Mouse (Mus musculus): ENCODE results near the gene Enthd1. TPM values are rescaled to one million over a fixed set of nuclear protein-coding genes. Genes with fewer than 3 reads are reported as not detected.

Gene Enthd1
- polyA plus RNA-seq, 1 experiment, result not detected

GRCm38 (mm10) chr15:80538671-80539340, 26.1 kb downstream of the Enthd1 start:
- TF ChIP-seq TCF3 (IDR thresholded peaks at IDR 0.05; ENCODE audit: insufficient read length, low read depth) (no peak), POLR2A (IDR thresholded peaks at IDR 0.05; ENCODE audit: insufficient read length, low read depth) (no peak), CEBPB (IDR thresholded peaks at IDR 0.05; ENCODE audit: insufficient read depth, poor library complexity, severe bottlenecking) (no peak), MYOG (IDR thresholded peaks at IDR 0.05; ENCODE audit: control insufficient read depth in 1 of 3, insufficient read depth in 1 of 3, insufficient read length in 2 of 3, low read depth in 2 of 3) (no peak), USF1 (IDR thresholded peaks at IDR 0.05; ENCODE audit: low read depth) (no peak), MYOD1 (IDR thresholded peaks at IDR 0.05; ENCODE audit: control insufficient read depth in 1 of 3, insufficient read length in 2 of 3, low read depth in 2 of 3) (no peak), REST (IDR thresholded peaks at IDR 0.05; ENCODE audit: insufficient read depth, insufficient read length) (no peak), POLR2AphosphoS2 (IDR thresholded peaks at IDR 0.05; ENCODE audit: insufficient read length, low read depth) (no peak), TCF12 (IDR thresholded peaks at IDR 0.05; ENCODE audit: insufficient read depth, poor library complexity, severe bottlenecking) (no peak), E2F4 (IDR thresholded peaks at IDR 0.05; ENCODE audit: insufficient read depth) (no peak), MAX (IDR thresholded peaks at IDR 0.05; ENCODE audit: low read depth) (no peak), SRF (IDR thresholded peaks at IDR 0.05; ENCODE audit: control insufficient read depth, insufficient read length, low read depth) (no peak)
- Histone ChIP-seq H3K4me2 (ENCODE audit: low read depth) (no peak overlapping the region), H3K79me2 (ENCODE audit: control insufficient read depth, insufficient read depth) (no peaks in the 10 kb centered on the region), H3ac (ENCODE audit: control insufficient read depth, insufficient read length) (no peak overlapping the region), H3K36me3 (ENCODE audit: control insufficient read depth, insufficient read depth) (no peaks in the 10 kb centered on the region), H3K27me3 (ENCODE audit: control insufficient read depth, insufficient read depth, insufficient read length) (peaks cover 6% of the 10 kb centered on the region), H3K4me3 (no peak overlapping the region)

DNA sequence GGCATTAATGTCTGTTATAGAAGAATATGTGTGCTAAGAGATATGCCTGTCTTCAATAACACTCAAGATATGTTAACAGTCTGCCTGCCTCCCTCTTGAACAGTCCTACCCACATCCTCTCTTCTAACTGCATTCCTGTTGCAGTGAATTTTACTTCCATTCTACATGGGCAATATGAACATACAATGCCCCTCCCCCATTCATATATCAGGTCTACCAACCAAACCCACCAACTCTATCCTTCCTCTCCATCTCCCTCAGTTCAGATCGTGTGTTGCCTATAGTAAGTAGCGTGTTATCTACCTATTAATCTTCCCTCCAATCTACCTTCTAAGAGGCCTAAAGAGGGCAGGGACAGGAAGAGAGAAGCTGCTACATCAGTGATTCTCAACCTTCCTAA, 26.9 kb downstream of the Enthd1 start:
- no peaks in the 10 kb centered on the region for H3K36me3 ChIP-seq (ENCODE audit: control insufficient read depth, insufficient read depth)
- no peak overlapping the region for H3K4me2 ChIP-seq (ENCODE audit: low read depth)
- H3K27me3 ChIP-seq (ENCODE audit: control insufficient read depth, insufficient read depth, insufficient read length), result peaks cover 12% of the 10 kb centered on the region
- no peak overlapping the region for H3ac ChIP-seq (ENCODE audit: control insufficient read depth, insufficient read length)
- H3K79me2 ChIP-seq (ENCODE audit: control insufficient read depth, insufficient read depth), result no peaks in the 10 kb centered on the region
- no peak overlapping the region for H3K4me3 ChIP-seq
- TF ChIP-seq MAX (IDR thresholded peaks at IDR 0.05; ENCODE audit: low read depth), result no peak

- H3K4me2 ChIP-seq (ENCODE audit: low read depth), result no peak overlapping the region
- no peaks in the 10 kb centered on the region for H3K79me2 ChIP-seq (ENCODE audit: control insufficient read depth, insufficient read depth)
- no peak overlapping the region for H3ac ChIP-seq (ENCODE audit: control insufficient read depth, insufficient read length)
- H3K27me3 ChIP-seq (ENCODE audit: control insufficient read depth, insufficient read depth, insufficient read length), result peaks cover 13% of the 10 kb centered on the region
- no peak for TF ChIP-seq CEBPB (IDR thresholded peaks at IDR 0.05; ENCODE audit: insufficient read depth, poor library complexity, severe bottlenecking)
- no peak for TF ChIP-seq REST (IDR thresholded peaks at IDR 0.05; ENCODE audit: insufficient read depth, insufficient read length)
- H3K4me3 ChIP-seq, result no peak overlapping the region
- H3K36me3 ChIP-seq (ENCODE audit: control insufficient read depth, insufficient read depth), result no peaks in the 10 kb centered on the region
These were observed 28.9 kb downstream of the Enthd1 start for GRCm38 (mm10) chr15:80536051-80536450.

GRCm38 (mm10) chr15:80533274-80533673, 31.7 kb downstream of the Enthd1 start:
- no peak overlapping the region for H3K4me2 ChIP-seq (ENCODE audit: low read depth)
- TF ChIP-seq MYOD1 (IDR thresholded peaks at IDR 0.05; ENCODE audit: control insufficient read depth in 1 of 3, insufficient read length in 2 of 3, low read depth in 2 of 3), result no peak
- no peak for TF ChIP-seq SRF (IDR thresholded peaks at IDR 0.05; ENCODE audit: control insufficient read depth, insufficient read length, low read depth)
- no peak for TF ChIP-seq USF1 (IDR thresholded peaks at IDR 0.05; ENCODE audit: low read depth)
- TF ChIP-seq MAX (IDR thresholded peaks at IDR 0.05; ENCODE audit: low read depth), result no peak
- no peak for TF ChIP-seq TCF12 (IDR thresholded peaks at IDR 0.05; ENCODE audit: insufficient read depth, poor library complexity, severe bottlenecking)
- no peak for TF ChIP-seq TCF3 (IDR thresholded peaks at IDR 0.05; ENCODE audit: insufficient read length, low read depth)
- TF ChIP-seq REST (IDR thresholded peaks at IDR 0.05; ENCODE audit: insufficient read depth, insufficient read length), result no peak
- no peak for TF ChIP-seq POLR2AphosphoS2 (IDR thresholded peaks at IDR 0.05; ENCODE audit: insufficient read length, low read depth)
- no peak for TF ChIP-seq POLR2A (IDR thresholded peaks at IDR 0.05; ENCODE audit: insufficient read length, low read depth)
- H3K36me3 ChIP-seq (ENCODE audit: control insufficient read depth, insufficient read depth), result no peaks in the 10 kb centered on the region

DNA sequence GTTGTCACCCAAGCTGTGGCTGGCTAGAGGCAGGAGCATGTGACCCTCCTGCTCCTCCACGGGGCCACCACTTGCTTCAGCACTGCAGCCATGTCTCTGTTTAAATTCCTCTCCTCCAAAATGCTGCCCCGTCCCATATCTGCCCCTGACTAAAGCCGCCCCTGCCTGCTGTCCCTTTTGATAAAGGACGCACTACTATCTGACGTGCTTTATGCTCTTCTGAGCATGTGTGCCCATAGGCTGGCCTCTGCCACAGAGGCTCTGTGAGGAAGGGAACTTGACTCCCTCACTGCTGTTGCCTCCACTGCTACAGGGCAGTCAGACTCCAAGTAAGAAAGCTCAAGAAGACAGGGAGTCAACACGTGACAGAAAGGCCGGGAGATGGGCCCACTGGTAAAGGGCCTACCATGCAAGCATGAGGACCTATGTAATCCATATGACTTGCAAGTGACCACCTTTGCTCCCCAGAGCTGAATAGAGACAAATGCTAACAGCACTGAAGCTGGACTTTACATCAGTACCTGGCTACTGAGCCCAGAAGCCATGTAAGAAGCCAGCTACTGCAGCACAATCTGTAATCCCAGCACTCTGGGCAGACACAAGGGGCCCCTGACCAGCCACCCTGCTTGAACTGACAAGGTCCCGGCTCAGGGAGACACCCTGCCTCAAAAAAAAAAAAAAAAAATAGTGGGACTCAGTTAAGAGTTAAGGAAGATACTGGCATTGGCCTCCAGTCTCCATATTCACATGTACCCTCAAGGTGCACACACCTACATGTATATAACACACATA, 32.5 kb downstream of the Enthd1 start:
- Histone ChIP-seq H3K79me2 (ENCODE audit: control insufficient read depth, insufficient read depth) (no peaks in the 10 kb centered on the region), H3K4me2 (ENCODE audit: low read depth) (no peak overlapping the region), H3ac (ENCODE audit: control insufficient read depth, insufficient read length) (no peak overlapping the region), H3K36me3 (ENCODE audit: control insufficient read depth, insufficient read depth) (no peaks in the 10 kb centered on the region), H3K4me3 (no peak overlapping the region), H3K27me3 (ENCODE audit: control insufficient read depth, insufficient read depth, insufficient read length) (peaks cover 13% of the 10 kb centered on the region)
- TF ChIP-seq MAX (IDR thresholded peaks at IDR 0.05; ENCODE audit: low read depth) (no peak), POLR2AphosphoS2 (IDR thresholded peaks at IDR 0.05; ENCODE audit: insufficient read length, low read depth) (no peak), SRF (IDR thresholded peaks at IDR 0.05; ENCODE audit: control insufficient read depth, insufficient read length, low read depth) (no peak), MYOD1 (IDR thresholded peaks at IDR 0.05; ENCODE audit: control insufficient read depth in 1 of 3, insufficient read length in 2 of 3, low read depth in 2 of 3) (no peak), POLR2A (IDR thresholded peaks at IDR 0.05; ENCODE audit: insufficient read length, low read depth) (no peak), USF1 (IDR thresholded peaks at IDR 0.05; ENCODE audit: low read depth) (no peak), E2F4 (IDR thresholded peaks at IDR 0.05; ENCODE audit: insufficient read depth) (no peak), TCF12 (IDR thresholded peaks at IDR 0.05; ENCODE audit: insufficient read depth, poor library complexity, severe bottlenecking) (no peak), MYOG (IDR thresholded peaks at IDR 0.05; ENCODE audit: control insufficient read depth in 1 of 3, insufficient read depth in 1 of 3, insufficient read length in 2 of 3, low read depth in 2 of 3) (no peak), CEBPB (IDR thresholded peaks at IDR 0.05; ENCODE audit: insufficient read depth, poor library complexity, severe bottlenecking) (no peak), TCF3 (IDR thresholded peaks at IDR 0.05; ENCODE audit: insufficient read length, low read depth) (no peak), REST (IDR thresholded peaks at IDR 0.05; ENCODE audit: insufficient read depth, insufficient read length) (no peak)

More at GRCm38 (mm10) chr15:80533274-80533673, 31.7 kb downstream of the Enthd1 start:
- no peaks in the 10 kb centered on the region for H3K79me2 ChIP-seq (ENCODE audit: control insufficient read depth, insufficient read depth)
- peaks cover 13% of the 10 kb centered on the region for H3K27me3 ChIP-seq (ENCODE audit: control insufficient read depth, insufficient read depth, insufficient read length)
- H3ac ChIP-seq (ENCODE audit: control insufficient read depth, insufficient read length), result no peak overlapping the region
- no peak overlapping the region for H3K4me3 ChIP-seq
